Mouse (Mus musculus) G1E (cell line): ENCODE measurements around the gene Abi2. TPM values are rescaled to one million over a fixed set of nuclear protein-coding genes. Genes with fewer than 3 reads are reported as not detected.
"Not testable (repeated sequence)": the region's sequence is repeated elsewhere in the genome, so short reads cannot be mapped to it uniquely, and the experiment has no call there.

ENCODE experiments used
- ATAC-seq: 2 replicates; pipeline ENCODE4 v1.8.0; 2016; ENCODE audit warnings: mild to moderate bottlenecking; ENCODE audit not compliant: insufficient number of reproducible peaks, poor library complexity, low FRiP score, severe bottlenecking; ENCODE audit errors: extremely low read depth
- DNase-seq: peaks from one replicate; pipeline ENCODE4 v3.0.0; 2012; ENCODE audit warnings: low spot score
- H3K27me3 ChIP-seq: 2 replicates; pipeline ENCODE4 v1.6.1; 2012; ENCODE audit warnings: mild to moderate bottlenecking, low read length, inconsistent platforms; ENCODE audit not compliant: insufficient read depth
- H3K36me3 ChIP-seq: replicated peaks from 2 replicates; pipeline ENCODE3; 2012; ENCODE audit warnings: mild to moderate bottlenecking, inconsistent platforms
- H3K4me1 ChIP-seq: 2 replicates; pipeline ENCODE4 v1.6.1; 2012; ENCODE audit warnings: low read depth, low read length, inconsistent platforms, mixed read lengths; ENCODE audit not compliant: insufficient read depth
- H3K4me3 ChIP-seq: 2 replicates; pipeline ENCODE4 v1.5.1; 2012; ENCODE audit warnings: low read depth, mild to moderate bottlenecking, inconsistent platforms, low read length, moderate library complexity, mixed read lengths
- H3K9me3 ChIP-seq: replicated peaks from 2 replicates; pipeline ENCODE4 v1.6.1; 2012; ENCODE audit warnings: inconsistent platforms
- CTCF ChIP-seq: IDR thresholded peaks from 2 replicates; pipeline ENCODE4 v1.5.1; 2012; ENCODE audit warnings: low read depth, low read length, inconsistent platforms, mixed read lengths
- GATA1 ChIP-seq: IDR thresholded peaks from 2 replicates; pipeline ENCODE4 v1.6.1; 2012; ENCODE audit warnings: borderline replicate concordance, low read length, inconsistent platforms, mixed read lengths
- GATA2 ChIP-seq: IDR thresholded peaks from 2 replicates; pipeline ENCODE4 v1.6.1; 2012; ENCODE audit warnings: low read depth, low read length, inconsistent platforms, borderline replicate concordance
- POLR2AphosphoS5 ChIP-seq: IDR thresholded peaks from 2 replicates; pipeline ENCODE4 v1.6.1; 2012; ENCODE audit warnings: low read depth, low read length, inconsistent platforms; ENCODE audit not compliant: insufficient replicate concordance
- TAL1 ChIP-seq: conservative IDR thresholded peaks from 2 replicates; pipeline ENCODE4 v1.6.1; 2012; ENCODE audit warnings: low read depth, low read length, inconsistent platforms, mixed read lengths
- polyA plus RNA-seq: library from polyadenylated mRNA; stranded (reverse); fragments of >175 nt; gene quantifications from 2 replicates; pipeline ENCODE4 v1.2.3, GENCODE M21; 2012
- total RNA-seq, 2 experiments: library from RNA; stranded (forward) in 1 of 2; stranded (reverse) in 1 of 2; fragments of 200-1000 nt in 1 of 2; fragments of >200 nt in 1 of 2; fragmentation: Nextera tagmentation in 1 of 2; gene quantifications; 2 replicates each; pipeline ENCODE4 v1.2.3; 2014 to 2017

Abi2 gene
- total and polyA plus RNA-seq, 3 experiments, result 34.0 to 102 (median 44.2) TPM

- Histone ChIP-seq H3K4me3 (no peak overlapping the region), H3K4me1 (peaks cover 5% of the 10 kb centered on the region), H3K9me3 (no peaks in the 10 kb centered on the region), H3K36me3 (peaks cover 6% of the 10 kb centered on the region), H3K27me3 (no peaks in the 10 kb centered on the region)
- TF ChIP-seq GATA2 (no peak), TAL1 (no peak), GATA1 (no peak), CTCF (no peak), POLR2AphosphoS5 (no peak)
- ATAC-seq (no peak), DNase-seq (no peak)
Observed at GRCm38 (mm10) chr1:60432497-60432896, 23.1 kb downstream of the Abi2 start.

- not testable (repeated sequence) for H3K4me3 ChIP-seq, DNase-seq, ATAC-seq, H3K9me3 ChIP-seq, H3K4me1 ChIP-seq, H3K27me3 ChIP-seq
- H3K36me3 ChIP-seq, result peaks cover 15% of the 10 kb centered on the region
Observed at GRCm38 (mm10) chr1:60441438-60441837, 32.0 kb downstream of the Abi2 start.

- TF ChIP-seq CTCF (no peak), POLR2AphosphoS5 (no peak), GATA2 (no peak), GATA1 (no peak), TAL1 (no peak)
- H3K9me3 ChIP-seq, result no peaks in the 10 kb centered on the region
- H3K4me1 ChIP-seq, result peaks cover 3% of the 10 kb centered on the region; the same call in 1 of the 2 replicates
- H3K4me3 ChIP-seq, result no peak overlapping the region
- DNase-seq (no peak), ATAC-seq (no peak)
- peaks cover 27% of the 10 kb centered on the region for H3K36me3 ChIP-seq
- no peaks in the 10 kb centered on the region for H3K27me3 ChIP-seq
Observed at GRCm38 (mm10) chr1:60447067-60447466, 37.6 kb downstream of the Abi2 start.

GRCm38 (mm10) chr1:60449896-60450295 is 40.5 kb downstream of the Abi2 start:
- Histone ChIP-seq H3K27me3 (no peaks in the 10 kb centered on the region), H3K4me3 (no peak overlapping the region), H3K36me3 (peaks cover 35% of the 10 kb centered on the region), H3K9me3 (no peaks in the 10 kb centered on the region), H3K4me1 (peaks cover 3% of the 10 kb centered on the region; the same call in 1 of the 2 replicates)
- no peak for TF ChIP-seq GATA2
- TF ChIP-seq POLR2AphosphoS5, result no peak
- TF ChIP-seq CTCF, result no peak
- no peak for TF ChIP-seq TAL1
- no peak for TF ChIP-seq GATA1
- ATAC-seq, result no peak
- DNase-seq, result no peak

GRCm38 (mm10) chr1:60460623-60461022 is 51.2 kb downstream of the Abi2 start:
- TF ChIP-seq CTCF (no peak), POLR2AphosphoS5 (no peak), GATA1 (no peak), TAL1 (no peak), GATA2 (no peak)
- H3K27me3 ChIP-seq, result no peaks in the 10 kb centered on the region
- H3K36me3 ChIP-seq, result peaks cover 24% of the 10 kb centered on the region
- no peak for ATAC-seq
- no peaks in the 10 kb centered on the region for H3K4me1 ChIP-seq
- DNase-seq, result no peak
- no peak overlapping the region for H3K4me3 ChIP-seq
- H3K9me3 ChIP-seq, result no peaks in the 10 kb centered on the region

GRCm38 (mm10) chr1:60469491-60469890 is 60.1 kb downstream of the Abi2 start:
- H3K4me1 ChIP-seq, result no peaks in the 10 kb centered on the region
- H3K36me3 ChIP-seq, result peaks cover 26% of the 10 kb centered on the region
- ATAC-seq, result no peak
- no peak for DNase-seq
- TF ChIP-seq TAL1, result no peak
- H3K9me3 ChIP-seq, result no peaks in the 10 kb centered on the region
- H3K4me3 ChIP-seq, result no peak overlapping the region
- no peaks in the 10 kb centered on the region for H3K27me3 ChIP-seq

GRCm38 (mm10) chr1:60470541-60470940 is 61.1 kb downstream of the Abi2 start:
- Histone ChIP-seq H3K9me3 (no peaks in the 10 kb centered on the region), H3K27me3 (no peaks in the 10 kb centered on the region), H3K4me1 (no peaks in the 10 kb centered on the region), H3K4me3 (no peak overlapping the region), H3K36me3 (peaks cover 23% of the 10 kb centered on the region)
- no peak for ATAC-seq
- DNase-seq, result no peak
- no peak for TF ChIP-seq CTCF
- no peak for TF ChIP-seq POLR2AphosphoS5
- TF ChIP-seq TAL1, result no peak
- no peak for TF ChIP-seq GATA1
- TF ChIP-seq GATA2, result no peak
